In genomic region chr1:129919385-129919784, GRCm38 (mm10) we compare ENCODE assay signal across 9 mouse cellular contexts.
DNase-seq lines count a peak whose midpoint lies in the region; ATAC-seq and TF ChIP-seq lines count a peak whose summit lies in the region.
"Had no signal": no experiment of that assay in that cellular context is flagged by ENCODE, and none has a peak within 500 bp of the region (broad histone marks: within the 10 kb centered on the region; RNA-seq: fewer than 3 reads in every experiment).

No protein-coding gene starts in this region.

- H3K4me2 ChIP-seq in hindbrain, embryonic 11.5 days (replicated peaks; ENCODE audit: low read depth, low read length) = no peak overlapping the region
- H3K4me2 ChIP-seq in hindbrain, embryonic 16.5 days (ENCODE audit: low read length) = no peak overlapping the region
- H3K4me2 ChIP-seq in CH12.LX (ENCODE audit: insufficient read depth, low read depth, poor library complexity, severe bottlenecking) = no peak overlapping the region
- no peak overlapping the region for H3K4me2 ChIP-seq in liver, embryonic 14.5 days (ENCODE audit: low read depth)
- H3K4me2 ChIP-seq: limb, embryonic 15.5 days had no signal

- TF ChIP-seq POLR2A in CH12.LX (IDR thresholded peaks at IDR 0.05; ENCODE audit: low read depth, low read length) = no peak

- no peak overlapping the region for H3K27ac ChIP-seq in hindbrain, embryonic 11.5 days (ENCODE audit: low read depth, low read length)
- no peak overlapping the region for H3K27ac ChIP-seq in hindbrain, embryonic 16.5 days (ENCODE audit: low read depth, low read length)
- H3K27ac ChIP-seq in CH12.LX (ENCODE audit: insufficient read depth, low read depth) = no peak overlapping the region
- H3K27ac ChIP-seq in liver, embryonic 14.5 days = no peak overlapping the region
- H3K27ac ChIP-seq: limb, embryonic 15.5 days had no signal

- no peak overlapping the region for H3K9ac ChIP-seq in hindbrain, embryonic 11.5 days (ENCODE audit: low read depth, low read length)
- H3K9ac ChIP-seq in hindbrain, embryonic 16.5 days (ENCODE audit: low read depth, low read length) = no peak overlapping the region
- no peak overlapping the region for H3K9ac ChIP-seq in CH12.LX (ENCODE audit: insufficient read depth, low read depth)
- H3K9ac ChIP-seq in liver, embryonic 14.5 days (replicated peaks) = no peak overlapping the region
- H3K9ac ChIP-seq: limb, embryonic 15.5 days had no signal

- no peak for ATAC-seq in hindbrain, embryonic 11.5 days (ENCODE audit: low FRiP score)
- ATAC-seq in hindbrain, embryonic 16.5 days = no peak
- no peak for ATAC-seq in liver, embryonic 14.5 days (ENCODE audit: insufficient read depth)
- no peak for ATAC-seq in frontal cortex, adult (ENCODE audit: low TSS enrichment)

- peak; percentile 69 to 82 for TF ChIP-seq CTCF in CH12.LX (conservative IDR thresholded peaks at IDR 0.05 in 1 of 2, IDR thresholded peaks at IDR 0.05 in 1 of 2; ENCODE audit: low read depth in 2 of 2, low read length in 2 of 2)
- TF ChIP-seq CTCF in liver, embryonic 14.5 days (IDR thresholded peaks at IDR 0.05; ENCODE audit: low read depth) = peak; percentile 76

- peak; percentile 38 for TF ChIP-seq RAD21 in CH12.LX (IDR thresholded peaks at IDR 0.05; ENCODE audit: low read depth, low read length)

- H3K4me3 ChIP-seq in hindbrain, embryonic 11.5 days (ENCODE audit: low read depth, low read length) = no peak overlapping the region
- H3K4me3 ChIP-seq in hindbrain, embryonic 16.5 days (ENCODE audit: low read length) = no peak overlapping the region
- H3K4me3 ChIP-seq in CH12.LX (replicated peaks in 1 of 3; ENCODE audit: low read depth in 2 of 3, low read length in 2 of 3, poor library complexity in 1 of 3) = no peak overlapping the region
- no peak overlapping the region for H3K4me3 ChIP-seq in liver, embryonic 14.5 days (ENCODE audit: insufficient read depth in 1 of 2, low read depth in 2 of 2, low read length in 2 of 2)
- H3K4me3 ChIP-seq: limb, embryonic 15.5 days had no signal

- no peak for TF ChIP-seq EP300 in CH12.LX (IDR thresholded peaks at IDR 0.05; ENCODE audit: low read length)
- no peak for TF ChIP-seq EP300 in liver, embryonic 14.5 days (IDR thresholded peaks at IDR 0.05; ENCODE audit: low read depth)

- no peaks in the 10 kb centered on the region for H3K9me3 ChIP-seq in hindbrain, embryonic 11.5 days (ENCODE audit: control insufficient read depth, low read length)
- H3K9me3 ChIP-seq in hindbrain, embryonic 16.5 days (ENCODE audit: control insufficient read depth, low read length) = no peaks in the 10 kb centered on the region
- no peaks in the 10 kb centered on the region for H3K9me3 ChIP-seq in CH12.LX (replicated peaks; ENCODE audit: low read length)
- no peaks in the 10 kb centered on the region for H3K9me3 ChIP-seq in liver, embryonic 14.5 days (ENCODE audit: control insufficient read depth, low read length)
- H3K9me3 ChIP-seq: limb, embryonic 15.5 days had no signal

- WGBS in hindbrain, embryonic 11.5 days = 59% methylated on average over 1 of the region's 1 CpGs
- 50% methylated on average over 1 of the region's 1 CpGs for WGBS in hindbrain, embryonic 16.5 days
- WGBS in liver, embryonic 14.5 days (ENCODE audit: insufficient replicate concordance) = 23% methylated on average over 1 of the region's 1 CpGs

- H3K36me3 ChIP-seq in hindbrain, embryonic 11.5 days (ENCODE audit: control insufficient read depth, insufficient read depth, low read length) = no peaks in the 10 kb centered on the region
- H3K36me3 ChIP-seq in hindbrain, embryonic 16.5 days (ENCODE audit: control insufficient read depth, insufficient read depth, low read length) = no peaks in the 10 kb centered on the region
- no peaks in the 10 kb centered on the region for H3K36me3 ChIP-seq in CH12.LX (replicated peaks in 1 of 2; ENCODE audit: control insufficient read depth in 1 of 2, insufficient read depth in 1 of 2, low read length in 1 of 2)
- H3K36me3 ChIP-seq in liver, embryonic 14.5 days (replicated peaks; ENCODE audit: control insufficient read depth, insufficient read depth, low read depth) = no peaks in the 10 kb centered on the region
- H3K36me3 ChIP-seq: limb, embryonic 15.5 days had no signal

- no peaks in the 10 kb centered on the region for H3K27me3 ChIP-seq in hindbrain, embryonic 11.5 days (ENCODE audit: control insufficient read depth, insufficient read depth, low read length)
- H3K27me3 ChIP-seq in hindbrain, embryonic 16.5 days (replicated peaks; ENCODE audit: control insufficient read depth, insufficient read depth, low read length) = no peaks in the 10 kb centered on the region
- no peaks in the 10 kb centered on the region for H3K27me3 ChIP-seq in CH12.LX (replicated peaks)
- no peaks in the 10 kb centered on the region for H3K27me3 ChIP-seq in liver, embryonic 14.5 days (ENCODE audit: control insufficient read depth, insufficient read depth, low read length)
- H3K27me3 ChIP-seq: limb, embryonic 15.5 days had no signal

- in situ Hi-C loops in CH12.LX (cut with MboI; ENCODE audit: low pct_ligation_motif_present, low pct_unique_long_range_greater_than_20kb, low sequenced_read_pairs) = no loop called here

- dilution Hi-C loops in CH12.LX (cut with MboI; ENCODE audit: extremely low pct_ligation_motif_present, extremely low pct_unique_long_range_greater_than_20kb, low sequenced_read_pairs) = no loop called here

- H3K79me2 ChIP-seq in CH12.LX (replicated peaks; ENCODE audit: control insufficient read depth, extremely low read depth, insufficient read depth, poor library complexity, severe bottlenecking) = no peaks in the 10 kb centered on the region

- H3K4me1 ChIP-seq in hindbrain, embryonic 11.5 days (replicated peaks; ENCODE audit: control insufficient read depth, insufficient read depth, low read length) = no peaks in the 10 kb centered on the region
- no peaks in the 10 kb centered on the region for H3K4me1 ChIP-seq in hindbrain, embryonic 16.5 days (ENCODE audit: control insufficient read depth, insufficient read depth, low read depth, low read length)
- H3K4me1 ChIP-seq in CH12.LX (ENCODE audit: control insufficient read depth in 1 of 2, insufficient read depth in 2 of 2) = no peaks in the 10 kb centered on the region
- H3K4me1 ChIP-seq in liver, embryonic 14.5 days (replicated peaks; ENCODE audit: control insufficient read depth in 2 of 2, insufficient read depth in 2 of 2, low read length in 1 of 2) = no peaks in the 10 kb centered on the region
- H3K4me1 ChIP-seq: limb, embryonic 15.5 days had no signal

- DNase-seq in hindbrain, embryonic 11.5 days (ENCODE audit: low spot score) = peak; percentile 33
- peak; percentile 64 for DNase-seq in CH12.LX (ENCODE audit: extremely low read depth)
- peak; percentile 7 for DNase-seq in c-Kit-positive CD71-negative TER-119-negative erythroid progenitor cells, embryonic 14.5 days (ENCODE audit: low read depth)
- peak; percentile 19 to 38 (median 31) for DNase-seq in liver, embryonic 14.5 days (ENCODE audit: low read depth in 3 of 3, low spot score in 3 of 3)
- DNase-seq in thymus, postnatal 25 days = peak; percentile 6
- no peak for DNase-seq in urinary bladder, adult 2 months (ENCODE audit: low spot score)

TF ChIP-seq in CH12.LX, 34 proteins besides CTCF, POLR2A, EP300 and RAD21:
- no peak for TF ChIP-seq TCF12 (IDR thresholded peaks at IDR 0.05; ENCODE audit: low read depth, low read length)
- TF ChIP-seq E2F4 (IDR thresholded peaks at IDR 0.05; ENCODE audit: insufficient replicate concordance, low read depth, low read length) = no peak
- peak; percentile 66 for TF ChIP-seq SMC3 (IDR thresholded peaks at IDR 0.05; ENCODE audit: low read depth, low read length)
- TF ChIP-seq NELFE (IDR thresholded peaks at IDR 0.05; ENCODE audit: low read depth, low read length) = no peak
